Mouse (Mus musculus) spleen, adult 2 months (tissue): ENCODE data around the gene Clec16a.

ENCODE experiments used
- CTCF ChIP-seq: fragments of 200-500 bp; IDR thresholded peaks from 2 replicates; pipeline ENCODE4 v1.5.1; 2011; ENCODE audit warnings: mild to moderate bottlenecking, inconsistent platforms; ENCODE audit not compliant: insufficient read depth, insufficient read length, insufficient replicate concordance; ENCODE audit errors: extremely low read depth
- POLR2A ChIP-seq: fragments of 200-500 bp; IDR thresholded peaks from 2 replicates; pipeline ENCODE4 v1.6.1; 2011; ENCODE audit warnings: low read depth, low read length, inconsistent platforms

GRCm38 (mm10) chr16:10739854-10740398 is 194.8 kb downstream of the Clec16a start:
- TF ChIP-seq CTCF (no peak), POLR2A (no peak)
